Mouse (Mus musculus) lung, adult 2 months (tissue): ENCODE measurements at regions not wholly inside any gene's neighbourhood (a gene's known extent, or its start where the extent isn't known, plus 50 kb on each side); places are given as distances from the start of the nearest gene placed in this dataset.

ENCODE experiments used
- DNase-seq: peaks from one replicate; pipeline ENCODE4 v3.0.0; 2022
- H3K4me1 ChIP-seq: fragments of 200-500 bp; 2 replicates; pipeline ENCODE4 v1.6.1; 2011; ENCODE audit warnings: low read length; ENCODE audit not compliant: control insufficient read depth, insufficient read depth
- H3K4me3 ChIP-seq: fragments of 200-500 bp; replicated peaks from 2 replicates; pipeline ENCODE3; 2011; ENCODE audit warnings: low read depth, mild to moderate bottlenecking, control low read depth, low read length; ENCODE audit errors: extremely low read depth
- CTCF ChIP-seq: fragments of 200-500 bp; IDR thresholded peaks from 2 replicates; pipeline ENCODE4 v1.5.1; 2011; ENCODE audit warnings: mild to moderate bottlenecking, low read length, control low read depth; ENCODE audit not compliant: insufficient read depth
- POLR2A ChIP-seq: fragments of 200-500 bp; IDR thresholded peaks from 2 replicates; pipeline ENCODE4 v1.6.1; 2011; ENCODE audit warnings: low read depth, mild to moderate bottlenecking, control low read depth, low read length, borderline replicate concordance; ENCODE audit errors: extremely low read depth
- WGBS: fragments of 180-500 bp; shearing (Covaris S2); methylation state at CpG from one replicate; pipeline ENCODE4 v1.1.7; 2018; 5-methylcytosine and 5-hydroxymethylcytosine counted together

DNA sequence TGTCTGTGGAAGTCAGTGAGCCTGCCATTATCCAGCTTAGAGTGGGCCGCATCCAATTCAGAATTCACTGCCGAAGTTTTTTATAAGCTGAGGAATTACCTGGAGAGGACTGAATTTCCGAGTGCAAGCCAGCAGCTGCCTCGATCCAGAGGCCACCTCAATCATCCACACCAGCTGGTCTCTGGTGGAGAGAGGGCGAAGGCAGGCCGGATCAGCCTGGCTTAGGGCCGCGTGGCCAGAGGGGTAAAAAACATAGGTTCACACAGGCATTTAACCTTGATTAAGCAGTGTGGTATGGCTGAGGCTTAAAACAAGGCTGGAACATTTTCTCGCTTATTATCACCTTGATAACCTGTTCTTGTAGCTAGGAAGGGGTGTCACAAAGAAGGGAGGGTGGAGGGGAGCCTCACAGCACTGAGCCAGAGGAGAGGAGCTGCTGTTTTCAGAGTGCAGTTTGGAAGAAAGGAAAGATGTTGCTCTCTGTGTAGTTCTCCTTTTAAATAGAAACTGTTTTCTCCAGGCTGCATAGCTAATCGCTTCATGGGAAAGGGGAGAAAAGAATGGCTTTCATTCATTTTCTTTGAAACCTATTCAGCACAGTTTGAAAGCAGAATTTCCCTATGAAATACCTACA, 135.1 kb upstream of the Noct start:
- TF ChIP-seq POLR2A: no peak
- TF ChIP-seq CTCF: no peak
- WGBS: 90% methylated on average over 10 of the region's 10 CpGs
- no peaks in the 10 kb centered on the region for H3K4me1 ChIP-seq
- H3K4me3 ChIP-seq: no peak overlapping the region
- no peak for DNase-seq

- no peak overlapping the region for H3K4me3 ChIP-seq
- TF ChIP-seq POLR2A (no peak), CTCF (no peak)
- no peaks in the 10 kb centered on the region for H3K4me1 ChIP-seq
- WGBS: 77% methylated on average over 4 of the region's 4 CpGs
- DNase-seq: no peak
Observed at GRCm38 (mm10) chr3:51091478-51091877, 132.8 kb upstream of the Noct start.

DNA sequence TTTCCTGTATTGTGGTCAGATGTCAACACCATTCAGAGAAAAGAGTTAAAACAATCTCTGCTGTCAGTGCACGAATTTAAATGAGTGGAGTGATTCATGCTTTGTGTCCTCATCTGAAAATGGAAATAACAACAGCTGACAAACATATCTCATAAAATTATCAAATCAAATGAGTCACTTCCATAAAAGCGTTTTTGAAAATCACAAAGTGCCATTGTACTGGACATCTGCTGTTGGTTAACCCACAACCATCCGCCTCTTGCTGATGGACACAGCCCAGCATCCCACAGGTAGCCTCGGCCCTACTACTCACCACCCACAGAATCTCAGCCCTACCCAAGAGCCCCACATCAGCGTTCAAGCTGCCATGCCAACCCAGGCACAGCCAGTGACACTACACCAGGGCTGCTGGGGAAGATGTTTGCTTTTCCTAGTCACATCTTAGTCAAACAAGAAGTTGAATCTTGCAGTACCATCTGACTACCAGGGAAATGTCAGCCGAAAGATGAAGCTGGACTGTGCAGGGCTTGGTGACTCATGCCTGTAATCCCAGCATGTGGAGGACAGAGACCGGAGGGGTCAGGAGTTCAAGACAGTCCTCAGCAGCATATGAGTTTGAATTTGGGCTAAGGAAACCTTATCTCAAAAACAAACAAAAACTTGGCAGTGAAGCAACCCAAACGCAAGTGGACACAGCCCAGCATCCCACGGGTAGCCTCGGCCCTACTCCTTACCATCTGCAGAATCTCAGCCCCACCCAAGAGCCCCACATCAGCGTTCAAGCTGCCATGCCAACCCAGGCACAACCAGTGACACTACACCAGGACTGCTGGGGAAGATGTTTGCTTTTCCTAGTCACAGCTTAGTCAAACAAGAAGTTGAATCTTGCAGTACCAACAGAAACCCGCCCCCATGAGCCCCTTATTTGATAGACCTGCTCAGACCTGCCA, 131.9 kb upstream of the Noct start:
- no peak for DNase-seq
- Histone ChIP-seq H3K4me3 (no peak overlapping the region), H3K4me1 (no peaks in the 10 kb centered on the region)
- TF ChIP-seq POLR2A: no peak
- no peak for TF ChIP-seq CTCF
- 41% methylated on average over 12 of the region's 12 CpGs for WGBS

DNA sequence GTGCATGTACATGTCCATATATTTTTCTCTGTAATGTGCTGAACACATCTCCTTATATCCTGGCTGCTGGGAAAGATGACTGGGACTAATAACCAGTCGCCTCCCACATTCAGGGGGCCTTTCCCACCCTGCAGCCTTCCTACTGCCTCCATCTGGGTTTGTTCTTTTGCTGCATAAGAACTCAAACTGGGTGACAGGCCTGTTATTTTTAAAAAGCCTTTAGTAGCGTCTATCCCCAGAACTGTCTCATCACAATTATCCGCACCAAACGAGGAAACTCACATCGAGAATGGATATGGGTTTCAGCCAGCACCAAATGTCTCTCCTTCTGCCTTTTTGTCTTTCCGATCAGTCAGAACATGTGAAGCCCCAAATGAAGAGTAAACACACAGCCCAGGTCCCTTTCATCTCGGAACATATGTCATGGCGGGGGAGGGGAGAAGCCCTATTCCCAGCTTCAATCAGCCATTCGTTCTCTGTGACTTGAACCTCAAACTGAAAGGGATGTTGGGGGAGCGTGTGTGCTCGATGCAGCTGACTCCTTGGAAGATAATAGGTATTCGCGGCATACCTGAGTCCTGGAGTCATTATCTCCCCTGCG, 128.3 kb upstream of the Noct start:
- 48% methylated on average over 14 of the region's 14 CpGs for WGBS
- no peaks in the 10 kb centered on the region for H3K4me1 ChIP-seq
- DNase-seq: no peak
- TF ChIP-seq CTCF (no peak), POLR2A (no peak)
- H3K4me3 ChIP-seq: no peak overlapping the region

- Histone ChIP-seq H3K4me3 (no peak overlapping the region), H3K4me1 (no peaks in the 10 kb centered on the region)
- TF ChIP-seq POLR2A: no peak
- TF ChIP-seq CTCF: no peak
- DNase-seq: no peak
- WGBS: 38% methylated on average over 6 of the region's 6 CpGs
Observed at GRCm38 (mm10) chr3:51096545-51096944, 127.7 kb upstream of the Noct start.

DNA sequence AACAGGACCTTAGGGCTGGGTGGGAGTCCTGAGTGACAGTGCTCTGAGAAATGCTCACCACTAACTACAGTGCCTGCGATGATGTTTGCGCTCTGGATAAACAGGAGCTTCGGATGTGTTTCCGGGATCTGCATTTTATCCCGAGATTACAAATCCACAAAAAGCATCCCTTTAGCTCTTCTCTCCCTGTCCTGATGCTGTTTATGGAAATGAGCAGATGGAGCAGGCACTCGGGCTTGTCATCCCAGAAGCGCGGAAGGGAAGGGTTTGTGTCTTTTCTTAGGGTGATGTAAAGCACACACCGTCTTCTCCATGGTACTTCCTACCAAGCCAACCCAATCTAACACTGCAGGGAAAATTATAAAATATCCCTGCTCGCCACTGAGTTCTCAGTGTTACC, 126.9 kb upstream of the Noct start:
- H3K4me3 ChIP-seq: no peak overlapping the region
- no peaks in the 10 kb centered on the region for H3K4me1 ChIP-seq
- TF ChIP-seq POLR2A: no peak
- no peak for TF ChIP-seq CTCF
- WGBS: 78% methylated on average over 10 of the region's 10 CpGs
- DNase-seq: no peak

- H3K4me1 ChIP-seq: no peaks in the 10 kb centered on the region
- no peak overlapping the region for H3K4me3 ChIP-seq
- TF ChIP-seq CTCF (no peak), POLR2A (no peak)
- no peak for DNase-seq
- 34% methylated on average over 7 of the region's 7 CpGs for WGBS
Observed at GRCm38 (mm10) chr3:51099966-51100365, 124.3 kb upstream of the Noct start.

- no peak for DNase-seq
- TF ChIP-seq POLR2A (no peak), CTCF (no peak)
- WGBS: 49% methylated on average over 12 of the region's 12 CpGs
- H3K4me1 ChIP-seq: no peaks in the 10 kb centered on the region
- H3K4me3 ChIP-seq: no peak overlapping the region
Observed at GRCm38 (mm10) chr3:51108639-51109202, 115.5 kb upstream of the Noct start.

- Histone ChIP-seq H3K4me3 (no peak overlapping the region), H3K4me1 (no peaks in the 10 kb centered on the region)
- no peak for TF ChIP-seq CTCF
- TF ChIP-seq POLR2A: no peak
- no peak for DNase-seq
- WGBS: 98% methylated on average over 11 of the region's 11 CpGs
Observed at GRCm38 (mm10) chr3:51111241-51111640, 113.0 kb upstream of the Noct start.
